Mouse (Mus musculus): ENCODE measurements at regions not wholly inside any gene's neighbourhood (a gene's known extent, or its start where the extent isn't known, plus 50 kb on each side); places are given as distances from the start of the nearest gene placed in this dataset.
"Not testable (repeated sequence)": the region's sequence is repeated elsewhere in the genome, so short reads cannot be mapped to it uniquely, and the experiment has no call there.

DNA sequence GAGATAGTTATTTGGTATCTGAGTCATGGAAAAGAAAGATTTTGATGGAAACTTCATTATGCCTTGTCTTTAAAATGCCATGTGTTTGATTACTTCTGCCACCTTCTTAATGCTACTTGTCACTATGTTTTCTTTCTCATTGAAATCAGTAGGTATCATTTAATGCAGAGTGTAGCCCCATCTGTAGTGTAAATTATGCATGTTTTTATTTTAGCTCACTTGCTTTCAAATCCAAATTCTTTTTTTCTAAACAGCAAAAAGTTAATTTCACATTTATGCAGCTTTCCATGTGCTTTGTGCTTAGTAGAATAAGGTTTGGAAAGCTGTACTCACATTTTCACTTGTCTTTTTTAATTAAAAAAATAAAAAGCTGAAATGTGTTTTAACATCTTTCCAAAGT, 748.0 kb upstream of the Epha7 start:
- Histone ChIP-seq H3K27me3 (ENCODE audit: poor library complexity, severe bottlenecking) (no peaks in the 10 kb centered on the region), H3K4me1 (no peaks in the 10 kb centered on the region), H3K4me3 (no peak overlapping the region), H3K27ac (no peak overlapping the region), H3K36me3 (replicated peaks) (no peaks in the 10 kb centered on the region), H3K9me3 (no peaks in the 10 kb centered on the region)
- DNase-seq (ENCODE audit: extremely low spot score, low spot score), result no peak

DNA sequence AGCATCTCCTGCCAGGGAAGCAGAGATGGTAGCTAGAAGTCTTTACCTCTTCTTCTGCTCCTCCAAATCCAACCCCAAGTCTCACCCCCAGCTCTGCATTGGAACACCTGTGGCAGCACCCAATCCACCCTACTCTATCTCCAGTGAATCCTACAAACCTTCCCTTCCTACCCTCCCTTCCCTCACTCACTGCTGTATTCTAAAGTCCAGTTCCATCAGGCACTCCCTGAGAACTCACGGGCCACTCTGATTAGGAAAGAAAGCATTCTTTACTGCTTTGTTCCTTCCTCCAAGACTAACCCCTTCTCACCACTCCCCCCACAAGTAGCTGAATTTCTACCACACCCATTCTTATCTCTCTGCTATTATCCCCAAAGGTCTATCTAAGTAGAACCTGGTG, 747.1 kb upstream of the Epha7 start:
- no peak overlapping the region for H3K4me3 ChIP-seq
- H3K27me3 ChIP-seq (ENCODE audit: poor library complexity, severe bottlenecking), result no peaks in the 10 kb centered on the region
- WGBS, result 53% methylated on average over 1 of the region's 1 CpGs
- no peak for DNase-seq (ENCODE audit: extremely low spot score, low spot score)
- H3K36me3 ChIP-seq (replicated peaks), result no peaks in the 10 kb centered on the region
- no peaks in the 10 kb centered on the region for H3K4me1 ChIP-seq
- H3K9me3 ChIP-seq, result no peaks in the 10 kb centered on the region
- H3K27ac ChIP-seq, result no peak overlapping the region

DNA sequence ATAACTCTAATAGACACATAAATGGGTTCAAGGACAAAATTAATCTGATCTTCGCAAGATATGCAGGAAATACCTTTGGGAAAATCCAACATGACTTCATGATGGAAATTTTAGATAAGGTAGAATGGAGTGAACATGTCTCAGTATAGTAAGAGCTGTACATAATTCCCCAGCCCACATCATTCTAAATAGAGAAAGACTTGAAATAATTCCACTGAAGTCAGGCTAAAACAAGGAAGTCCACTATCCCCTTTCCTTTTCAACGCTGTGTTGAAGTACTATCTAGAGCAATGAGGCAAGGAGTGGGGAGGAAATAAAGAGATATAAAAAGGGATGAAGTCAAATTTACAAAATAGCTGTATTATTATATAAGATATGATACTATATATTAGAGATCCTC, 733.9 kb upstream of the Epha7 start:
- Histone ChIP-seq H3K27me3 (ENCODE audit: poor library complexity, severe bottlenecking) (no peaks in the 10 kb centered on the region), H3K9me3 (no peaks in the 10 kb centered on the region), H3K27ac (no peak overlapping the region), H3K4me1 (no peaks in the 10 kb centered on the region), H3K4me3 (no peak overlapping the region), H3K36me3 (replicated peaks) (no peaks in the 10 kb centered on the region)
- 81% methylated on average over 2 of the region's 2 CpGs for WGBS
- DNase-seq (ENCODE audit: extremely low spot score, low spot score), result no peak

- Histone ChIP-seq H3K27me3 (ENCODE audit: poor library complexity, severe bottlenecking) (no peaks in the 10 kb centered on the region), H3K4me3 (no peak overlapping the region), H3K36me3 (replicated peaks) (no peaks in the 10 kb centered on the region), H3K4me1 (no peaks in the 10 kb centered on the region), H3K9me3 (no peaks in the 10 kb centered on the region), H3K27ac (no peak overlapping the region)
- DNase-seq (ENCODE audit: extremely low spot score, low spot score), result no peak
- 67% methylated on average over 3 of the region's 3 CpGs for WGBS
Measured at GRCm38 (mm10) chr4:28092854-28093253, 720.1 kb upstream of the Epha7 start.

DNA sequence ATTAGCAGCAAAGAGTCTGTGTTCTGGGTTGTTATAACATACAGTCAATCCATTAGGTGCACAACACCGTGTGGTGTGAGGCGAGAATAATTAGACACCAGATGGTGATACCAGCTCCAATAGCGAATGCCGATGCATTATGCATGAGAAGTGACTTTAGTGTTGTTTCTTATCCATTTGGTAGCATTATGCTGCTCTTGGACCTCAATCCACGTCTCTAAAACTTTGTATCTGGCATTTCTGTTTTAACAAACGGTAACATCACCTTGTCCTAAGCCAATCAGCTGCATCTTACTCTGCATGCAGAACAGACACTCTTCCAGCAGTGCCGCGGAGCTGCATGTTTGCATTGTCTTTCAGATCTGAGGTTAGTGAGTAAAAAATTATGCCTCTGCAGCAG, 669.8 kb upstream of the Epha7 start:
- 87% methylated on average over 8 of the region's 8 CpGs for WGBS
- H3K9me3 ChIP-seq, result no peaks in the 10 kb centered on the region
- H3K4me3 ChIP-seq, result no peak overlapping the region
- H3K27me3 ChIP-seq (ENCODE audit: poor library complexity, severe bottlenecking), result no peaks in the 10 kb centered on the region
- no peak for DNase-seq (ENCODE audit: extremely low spot score, low spot score)
- H3K27ac ChIP-seq, result no peak overlapping the region
- no peaks in the 10 kb centered on the region for H3K4me1 ChIP-seq
- no peaks in the 10 kb centered on the region for H3K36me3 ChIP-seq (replicated peaks)

GRCm38 (mm10) chr4:28155116-28155515, 657.8 kb upstream of the Epha7 start:
- Histone ChIP-seq H3K4me3 (no peak overlapping the region), H3K27ac (no peak overlapping the region), H3K27me3 (ENCODE audit: poor library complexity, severe bottlenecking) (no peaks in the 10 kb centered on the region), H3K36me3 (replicated peaks) (no peaks in the 10 kb centered on the region), H3K9me3 (no peaks in the 10 kb centered on the region), H3K4me1 (0 out of 2 replicates have a peak, but pooled peaks cover 6% of the 10 kb centered on the region)
- no peak for DNase-seq (ENCODE audit: extremely low spot score, low spot score)
- 85% methylated on average over 2 of the region's 2 CpGs for WGBS

- Histone ChIP-seq H3K9me3 (peaks cover 3% of the 10 kb centered on the region), H3K36me3 (replicated peaks) (no peaks in the 10 kb centered on the region), H3K27ac (no peak overlapping the region), H3K27me3 (ENCODE audit: poor library complexity, severe bottlenecking) (no peaks in the 10 kb centered on the region), H3K4me1 (no peaks in the 10 kb centered on the region), H3K4me3 (no peak overlapping the region)
- 65% methylated on average over 3 of the region's 3 CpGs for WGBS
- DNase-seq (ENCODE audit: extremely low spot score, low spot score), result peak; percentile 20
Measured at GRCm38 (mm10) chr4:28176771-28177170, 636.2 kb upstream of the Epha7 start.

DNA sequence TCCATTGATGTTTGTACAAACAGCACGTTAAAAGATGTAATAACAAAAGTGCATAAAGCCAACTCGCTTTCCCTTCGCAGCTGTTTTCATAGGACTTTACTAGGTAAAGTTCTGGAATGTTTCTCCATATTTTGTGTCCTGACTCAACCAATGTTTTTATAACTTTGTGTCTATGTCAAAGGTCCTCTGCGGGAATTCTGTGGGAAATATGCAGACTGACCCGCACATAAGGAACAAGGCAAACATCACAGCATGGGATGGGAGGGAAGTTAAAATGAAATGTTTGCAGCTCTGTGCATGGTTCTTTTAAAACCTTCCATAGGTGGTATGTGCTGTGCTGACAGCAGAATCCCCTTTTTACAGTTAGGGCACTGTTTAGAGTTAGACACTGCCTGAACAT, 622.1 kb upstream of the Epha7 start:
- H3K36me3 ChIP-seq (replicated peaks), result no peaks in the 10 kb centered on the region
- H3K9me3 ChIP-seq, result no peaks in the 10 kb centered on the region
- no peaks in the 10 kb centered on the region for H3K27me3 ChIP-seq (ENCODE audit: poor library complexity, severe bottlenecking)
- H3K4me1 ChIP-seq, result no peaks in the 10 kb centered on the region
- no peak for DNase-seq (ENCODE audit: extremely low spot score, low spot score)
- no peak overlapping the region for H3K27ac ChIP-seq
- no peak overlapping the region for H3K4me3 ChIP-seq
- WGBS, result 77% methylated on average over 5 of the region's 5 CpGs

DNA sequence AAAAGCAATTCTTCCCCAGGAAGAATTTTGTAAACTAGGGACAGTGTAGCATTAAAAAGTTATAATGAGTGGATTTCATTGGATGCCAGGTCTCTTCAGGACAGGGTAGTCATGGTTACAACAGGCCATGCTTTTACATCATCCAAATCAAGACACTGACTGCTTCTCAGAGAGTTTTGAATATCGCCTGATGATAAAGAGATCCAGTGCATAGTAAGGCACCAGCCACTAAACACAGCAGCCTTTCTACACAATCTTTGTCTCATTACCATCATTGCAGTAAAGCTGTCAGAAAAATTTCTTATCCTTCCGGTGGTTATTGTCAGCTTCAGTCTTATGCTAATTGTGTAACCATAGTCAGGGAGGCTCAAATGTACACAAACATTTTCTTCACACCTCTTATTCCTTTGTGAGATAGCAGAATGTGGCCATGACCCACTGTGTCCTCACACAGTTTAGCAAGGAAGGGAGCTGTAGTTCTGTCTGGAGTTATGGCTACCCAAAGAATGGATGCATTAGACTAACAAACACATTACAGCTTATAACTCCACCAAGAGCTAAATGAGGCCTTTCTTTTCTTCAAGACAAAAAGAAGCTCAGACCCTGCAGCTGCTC, 585.2 kb upstream of the Epha7 start:
- no peaks in the 10 kb centered on the region for H3K4me1 ChIP-seq
- no peak overlapping the region for H3K4me3 ChIP-seq
- no peak for DNase-seq (ENCODE audit: extremely low spot score, low spot score)
- WGBS, result 84% methylated on average over 2 of the region's 2 CpGs
- no peaks in the 10 kb centered on the region for H3K36me3 ChIP-seq (replicated peaks)
- H3K27me3 ChIP-seq (ENCODE audit: poor library complexity, severe bottlenecking), result no peaks in the 10 kb centered on the region
- H3K9me3 ChIP-seq, result no peaks in the 10 kb centered on the region
- no peak overlapping the region for H3K27ac ChIP-seq

- not testable (repeated sequence) for H3K4me1 ChIP-seq; H3K27ac ChIP-seq; H3K9me3 ChIP-seq; DNase-seq (ENCODE audit: extremely low spot score, low spot score); H3K36me3 ChIP-seq (replicated peaks); H3K27me3 ChIP-seq (ENCODE audit: poor library complexity, severe bottlenecking); H3K4me3 ChIP-seq
Measured at GRCm38 (mm10) chr4:28235516-28235915, 577.4 kb upstream of the Epha7 start.

- no peak for DNase-seq (ENCODE audit: extremely low spot score, low spot score)
- 90% methylated on average over 1 of the region's 1 CpGs for WGBS
- no peak overlapping the region for H3K4me3 ChIP-seq
- H3K9me3 ChIP-seq, result no peaks in the 10 kb centered on the region
- no peak overlapping the region for H3K27ac ChIP-seq
- no peaks in the 10 kb centered on the region for H3K36me3 ChIP-seq (replicated peaks)
- H3K4me1 ChIP-seq, result no peaks in the 10 kb centered on the region
- no peaks in the 10 kb centered on the region for H3K27me3 ChIP-seq (ENCODE audit: poor library complexity, severe bottlenecking)
Measured at GRCm38 (mm10) chr4:28242272-28242671, 570.7 kb upstream of the Epha7 start.
